Mouse (Mus musculus) kidney, adult 2 months (tissue): ENCODE measurements around the gene Il5ra.

ENCODE experiments used
- CTCF ChIP-seq: fragments of 200-500 bp; conservative IDR thresholded peaks from 2 replicates; pipeline ENCODE4 v1.5.1; 2011; ENCODE audit warnings: low read depth, mild to moderate bottlenecking, control low read depth, low read length, moderate library complexity, mixed read lengths; ENCODE audit not compliant: insufficient read depth, insufficient read length
- POLR2A ChIP-seq: fragments of 200-500 bp; IDR thresholded peaks from one replicate; pipeline ENCODE4 v1.6.1; 2011; ENCODE audit warnings: low read depth, low read length, control low read depth

DNA sequence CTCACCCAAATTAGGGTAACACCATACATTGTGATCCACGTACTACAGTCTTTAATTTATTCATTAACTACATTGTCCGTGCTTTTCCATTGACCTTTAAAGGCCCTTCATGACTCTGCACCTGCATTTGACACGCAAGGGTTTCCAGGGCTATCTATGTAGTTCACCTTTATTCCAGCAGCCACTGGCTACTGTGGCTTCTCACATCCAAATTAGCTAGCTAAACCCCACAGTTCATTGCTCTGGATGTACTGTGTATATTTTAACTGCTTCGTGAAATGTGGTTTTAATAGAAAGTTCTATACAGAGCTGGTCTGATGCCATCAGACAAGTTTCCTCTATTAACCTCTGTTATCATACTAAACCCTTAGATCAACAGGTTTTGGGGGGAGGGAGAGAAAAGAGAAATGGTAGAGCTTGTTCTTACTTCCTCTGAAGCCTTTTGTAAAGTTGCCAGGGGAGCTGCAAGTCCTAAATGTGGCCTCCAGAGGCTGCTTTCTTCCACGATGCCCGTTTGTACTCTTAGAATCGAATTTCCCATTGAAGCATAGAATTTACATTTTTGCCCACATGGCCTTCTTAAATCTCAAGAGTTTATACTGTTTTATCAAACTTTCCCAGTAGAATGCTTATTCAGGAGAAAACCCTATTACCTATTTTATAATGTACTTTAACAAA is 5.1 kb downstream of the Il5ra start:
- TF ChIP-seq CTCF (no peak), POLR2A (no peak)
